Mouse (Mus musculus): ENCODE measurements around the gene 0610040J01Rik.

DNA sequence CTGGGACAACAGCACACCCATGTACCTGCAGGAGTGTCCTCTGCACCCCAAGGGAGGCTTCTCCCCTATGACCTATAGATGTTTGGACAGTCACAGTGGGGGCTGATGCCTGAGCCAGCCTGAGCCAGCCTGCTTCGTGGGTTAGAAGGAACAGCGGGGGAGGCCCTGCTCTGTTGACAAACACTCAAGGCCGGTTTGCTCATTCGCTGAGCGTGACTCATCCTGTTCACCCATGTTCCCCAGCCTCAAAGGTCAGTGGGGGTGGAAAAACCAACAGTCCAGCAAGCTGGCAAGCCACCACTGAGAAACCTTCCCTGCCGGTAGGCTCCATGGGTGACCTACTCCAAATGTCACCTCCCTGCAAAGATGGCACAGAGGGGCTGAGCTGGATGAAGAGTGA, 124.6 kb downstream of the 0610040J01Rik start:
- TF ChIP-seq POLR2A (IDR thresholded peaks at IDR 0.05; ENCODE audit: low read depth, low read length): no peak
- no peak for TF ChIP-seq CTCF (IDR thresholded peaks at IDR 0.05; ENCODE audit: extremely low read depth, insufficient read depth, insufficient read length, insufficient replicate concordance)

Data from spleen, adult 2 months (tissue).